Mouse (Mus musculus): ENCODE results near the gene Ptger1. TPM values are rescaled to one million over a fixed set of nuclear protein-coding genes. Genes with fewer than 3 reads are reported as not detected.

Gene Ptger1
- total and polyA plus RNA-seq, 3 experiments: 3.3 to 7.6 TPM; not detected in 1

DNA sequence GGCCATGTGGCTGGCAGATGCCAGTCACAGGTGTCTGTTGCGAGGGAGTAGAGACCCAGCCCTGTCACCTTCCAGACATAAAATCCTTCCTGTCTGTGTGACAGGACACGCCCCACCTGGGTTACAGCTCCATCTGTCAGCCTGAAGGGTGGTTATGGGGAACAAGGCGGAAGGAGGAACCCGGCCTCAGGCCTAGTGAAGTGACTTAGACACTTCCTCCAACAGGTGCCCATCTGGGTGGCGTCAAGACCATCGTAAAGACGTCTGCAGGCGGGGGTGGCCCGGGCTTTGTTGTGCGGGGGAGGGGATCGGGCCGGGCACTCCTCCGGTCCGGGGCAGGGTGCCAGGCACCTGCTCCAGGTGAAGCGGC lies 31.8 kb downstream of the Ptger1 start:
- peak overlapping the region; percentile 72 to 94 (median 84) for H3K4me3 ChIP-seq (replicated peaks in 1 of 3; ENCODE audit: low read depth in 2 of 3, low read length in 2 of 3, poor library complexity in 1 of 3)
- in situ Hi-C loops (cut with MboI; ENCODE audit: low pct_ligation_motif_present, low pct_unique_long_range_greater_than_20kb, low sequenced_read_pairs): no loop called here
- peaks cover 6% of the 10 kb centered on the region for H3K9me3 ChIP-seq (replicated peaks; ENCODE audit: low read length)
- H3K9ac ChIP-seq (ENCODE audit: insufficient read depth, low read depth): peak overlapping the region; percentile 85
- H3K36me3 ChIP-seq (replicated peaks in 1 of 2; ENCODE audit: control insufficient read depth in 1 of 2, insufficient read depth in 1 of 2, low read length in 1 of 2): peaks cover 0 to 26% of the 10 kb centered on the region in 2 experiments
- peaks cover 30% of the 10 kb centered on the region for H3K79me2 ChIP-seq (replicated peaks; ENCODE audit: control insufficient read depth, extremely low read depth, insufficient read depth, poor library complexity, severe bottlenecking)
- H3K27ac ChIP-seq (ENCODE audit: insufficient read depth, low read depth): peak overlapping the region; percentile 41; the same call in 1 of the 2 replicates
- peak; percentile 84 for DNase-seq (ENCODE audit: extremely low read depth)
- dilution Hi-C loops (cut with MboI; ENCODE audit: extremely low pct_ligation_motif_present, extremely low pct_unique_long_range_greater_than_20kb, low sequenced_read_pairs): no loop called here
- H3K27me3 ChIP-seq (replicated peaks): no peaks in the 10 kb centered on the region
- peaks cover 27 to 55% of the 10 kb centered on the region in 2 experiments for H3K4me1 ChIP-seq (ENCODE audit: control insufficient read depth in 1 of 2, insufficient read depth in 2 of 2)
- H3K4me2 ChIP-seq (ENCODE audit: insufficient read depth, low read depth, poor library complexity, severe bottlenecking): peak overlapping the region; percentile 64
- TF ChIP-seq MEF2A (IDR thresholded peaks at IDR 0.05; ENCODE audit: borderline replicate concordance, low read depth, low read length): no peak
- 0 out of 2 replicates have a peak, but pooled peaks have one; percentile 27 for TF ChIP-seq ZMIZ1 (IDR thresholded peaks at IDR 0.05; ENCODE audit: low read depth, low read length)
- peak; percentile 53; the same call in 1 of the 2 replicates for TF ChIP-seq TCF12 (IDR thresholded peaks at IDR 0.05; ENCODE audit: low read depth, low read length)
- no peak for TF ChIP-seq NELFE (IDR thresholded peaks at IDR 0.05; ENCODE audit: low read depth, low read length)
- peak; percentile 63 for TF ChIP-seq BHLHE40 (IDR thresholded peaks at IDR 0.05; ENCODE audit: low read depth, low read length)
- TF ChIP-seq MYC (IDR thresholded peaks at IDR 0.05; ENCODE audit: low read depth, low read length): 0 out of 2 replicates have a peak, but pooled peaks have one; percentile 44
- TF ChIP-seq KAT2A (IDR thresholded peaks at IDR 0.05; ENCODE audit: insufficient replicate concordance, low read length): no peak
- TF ChIP-seq EP300 (IDR thresholded peaks at IDR 0.05; ENCODE audit: low read length): no peak
- TF ChIP-seq IRF4 (IDR thresholded peaks at IDR 0.05; ENCODE audit: low read depth, low read length): 0 out of 2 replicates have a peak, but pooled peaks have one; percentile 21
- peak; percentile 93 for TF ChIP-seq SIN3A (IDR thresholded peaks at IDR 0.05; ENCODE audit: low read length)
- TF ChIP-seq MAX (IDR thresholded peaks at IDR 0.05; ENCODE audit: low read length): peak; percentile 35; the same call in 1 of the 2 replicates
- TF ChIP-seq CHD2 (IDR thresholded peaks at IDR 0.05; ENCODE audit: low read length): peak; percentile 46; the same call in 1 of the 2 replicates
- TF ChIP-seq MAZ (IDR thresholded peaks at IDR 0.05; ENCODE audit: low read depth, low read length): peak; percentile 66; the same call in 1 of the 2 replicates
- peak; percentile 25; the same call in 1 of the 2 replicates for TF ChIP-seq NRF1 (IDR thresholded peaks at IDR 0.05; ENCODE audit: low read depth, low read length)
- TF ChIP-seq POLR2AphosphoS2 (IDR thresholded peaks at IDR 0.05; ENCODE audit: low read depth, low read length): no peak
- peak; percentile 60 for TF ChIP-seq HCFC1 (IDR thresholded peaks at IDR 0.05; ENCODE audit: low read depth, low read length)
- no peak for TF ChIP-seq POLR2A (IDR thresholded peaks at IDR 0.05; ENCODE audit: low read depth, low read length)
- no peak for TF ChIP-seq JUN (IDR thresholded peaks at IDR 0.05; ENCODE audit: insufficient read depth, low read depth, low read length)
- peak; percentile 78 for TF ChIP-seq ELF1 (IDR thresholded peaks at IDR 0.05; ENCODE audit: low read depth, low read length)
- no peak for TF ChIP-seq USF1 (IDR thresholded peaks at IDR 0.05; ENCODE audit: low read depth, low read length)
- peak; percentile 88 for TF ChIP-seq MXI1 (IDR thresholded peaks at IDR 0.05; ENCODE audit: low read depth, low read length)
- TF ChIP-seq JUND (conservative IDR thresholded peaks at IDR 0.05; ENCODE audit: low read depth, low read length): no peak
- no peak for TF ChIP-seq PAX5 (IDR thresholded peaks at IDR 0.05; ENCODE audit: low read length)
- TF ChIP-seq UBTF (IDR thresholded peaks at IDR 0.05; ENCODE audit: low read depth, low read length): no peak
- TF ChIP-seq ETS1 (conservative IDR thresholded peaks at IDR 0.05; ENCODE audit: low read depth, low read length): 0 out of 2 replicates have a peak, but pooled peaks have one; percentile 19

Measured in CH12.LX (cell line).